Mouse (Mus musculus): Measurements from ENCODE around the gene Tiparp.

GRCm38 (mm10) chr3:65577602-65578001 is 49.4 kb downstream of the Tiparp start:
- TF ChIP-seq CTCF (IDR thresholded peaks at IDR 0.05; ENCODE audit: insufficient read depth, low read depth, low read length) (no peak), POLR2A (IDR thresholded peaks at IDR 0.05; ENCODE audit: insufficient read depth, low read depth, low read length) (no peak)

All from olfactory bulb, adult 2 months (tissue).